ENCODE assay signal across 18 mouse cellular contexts in genomic region chr9:49529366-49529959, GRCm38 (mm10).
"Had no signal": no experiment of that assay in that cellular context is flagged by ENCODE, and none has a peak within 500 bp of the region (broad histone marks: within the 10 kb centered on the region; RNA-seq: fewer than 3 reads in every experiment).

No protein-coding gene starts in this region.

- H3K9me3 ChIP-seq: limb, embryonic 10.5 days; limb, embryonic 13.5 days; liver, embryonic 12.5 days; liver, embryonic 15.5 days; lung, embryonic 15.5 days; megakaryocyte, embryonic 14.5 days; midbrain, embryonic 10.5 days; midbrain, embryonic 13.5 days; neural tube, embryonic 12.5 days; neural tube, embryonic 15.5 days; stomach, embryonic 15.5 days had no signal

- H3K4me2 ChIP-seq: limb, embryonic 13.5 days; liver, embryonic 12.5 days; liver, embryonic 15.5 days; lung, embryonic 15.5 days; midbrain, embryonic 13.5 days; neural tube, embryonic 12.5 days; neural tube, embryonic 15.5 days; stomach, embryonic 15.5 days had no signal

- H3K4me3 ChIP-seq: layer of hippocampus, adult 2 months; limb, embryonic 10.5 days; limb, embryonic 13.5 days; liver, embryonic 12.5 days; liver, embryonic 15.5 days; lung, embryonic 15.5 days; megakaryocyte, embryonic 14.5 days; midbrain, embryonic 10.5 days; midbrain, embryonic 13.5 days; neural tube, embryonic 12.5 days; neural tube, embryonic 15.5 days; stomach, embryonic 15.5 days had no signal

- H3K27ac ChIP-seq: kidney, postnatal 0 days; layer of hippocampus, adult 2 months; limb, embryonic 10.5 days; limb, embryonic 13.5 days; liver, embryonic 12.5 days; liver, embryonic 15.5 days; lung, embryonic 15.5 days; midbrain, embryonic 10.5 days; midbrain, embryonic 13.5 days; neural tube, embryonic 12.5 days; neural tube, embryonic 15.5 days; stomach, embryonic 15.5 days had no signal

- H3K9ac ChIP-seq: limb, embryonic 13.5 days; liver, embryonic 12.5 days; liver, embryonic 15.5 days; lung, embryonic 15.5 days; midbrain, embryonic 13.5 days; neural tube, embryonic 12.5 days; neural tube, embryonic 15.5 days; stomach, embryonic 15.5 days had no signal

- H3K36me3 ChIP-seq: limb, embryonic 10.5 days; liver, embryonic 12.5 days; liver, embryonic 15.5 days; lung, embryonic 15.5 days; midbrain, embryonic 10.5 days; stomach, embryonic 15.5 days had no signal

- H3K4me1 ChIP-seq: liver, embryonic 12.5 days; liver, embryonic 15.5 days; lung, embryonic 15.5 days; megakaryocyte, embryonic 14.5 days; stomach, embryonic 15.5 days had no signal

- ATAC-seq: liver, embryonic 12.5 days had no signal

- H3K27me3 ChIP-seq: limb, embryonic 13.5 days; liver, embryonic 12.5 days; liver, embryonic 15.5 days; lung, embryonic 15.5 days; megakaryocyte, embryonic 14.5 days; midbrain, embryonic 13.5 days; neural tube, embryonic 12.5 days; neural tube, embryonic 15.5 days; stomach, embryonic 15.5 days had no signal

- DNase-seq: layer of hippocampus, adult 9-11 months; liver; lung, adult 18-20 months; right cerebral cortex, postnatal 25 days; spleen, adult 18-20 months had no signal
